Comparison of ENCODE assay signal across 14 mouse cellular contexts in genomic region chr11:117515718-117516421, GRCm38 (mm10). TPM values are rescaled to one million over a fixed set of nuclear protein-coding genes. Genes with fewer than 3 reads are reported as not detected.
DNase-seq lines count a peak whose midpoint lies in the region; ATAC-seq and TF ChIP-seq lines count a peak whose summit lies in the region.
"Had no signal": no experiment of that assay in that cellular context is flagged by ENCODE, and none has a peak within 500 bp of the region (broad histone marks: within the 10 kb centered on the region; RNA-seq: fewer than 3 reads in every experiment).

No protein-coding gene starts in this region.

- H3K4me2 ChIP-seq in neural tube, embryonic 13.5 days, result no peak overlapping the region
- no peak overlapping the region for H3K4me2 ChIP-seq in forebrain, postnatal 0 days (ENCODE audit: low read depth)

- H3K9me3 ChIP-seq in neural tube, embryonic 13.5 days, result 0 out of 2 replicates have a peak, but pooled peaks cover 3% of the 10 kb centered on the region
- no peaks in the 10 kb centered on the region for H3K9me3 ChIP-seq in forebrain, postnatal 0 days (ENCODE audit: low read length)

- DNase-seq in frontal cortex, postnatal 14 days (ENCODE audit: low spot score in 2 of 2), result no peak
- DNase-seq in neural tube, embryonic 10.5 days (ENCODE audit: extremely low spot score, low spot score), result no peak
- DNase-seq in forebrain, postnatal 0 days, result peak; percentile 38
- no peak for DNase-seq in lung, postnatal 10 days
- DNase-seq in adrenal gland, postnatal 4 days (ENCODE audit: low spot score in 2 of 2), result no peak
- DNase-seq: right cerebral cortex, postnatal 14 days had no signal

- peaks cover 19% of the 10 kb centered on the region; the same call in 1 of the 2 replicates for H3K27me3 ChIP-seq in neural tube, embryonic 13.5 days
- H3K27me3 ChIP-seq in forebrain, postnatal 0 days (ENCODE audit: insufficient read depth, low read length), result no peaks in the 10 kb centered on the region

- peak; percentile 69; the same call in 1 of the 2 replicates for ATAC-seq in frontal cortex, adult (ENCODE audit: low TSS enrichment)
- peak; percentile 81 for ATAC-seq in neural tube, embryonic 13.5 days (ENCODE audit: low read depth)
- ATAC-seq in forebrain, postnatal 0 days, result peak; percentile 64
- no peak for ATAC-seq in megakaryocyte-erythroid progenitor cell, adult 5-6 weeks (replicated peaks; ENCODE audit: low FRiP score, low TSS enrichment, poor library complexity, severe bottlenecking)

- TF ChIP-seq CTCF in forebrain, postnatal 0 days (IDR thresholded peaks at IDR 0.05; ENCODE audit: low read depth), result no peak

- no peak overlapping the region for H3K27ac ChIP-seq in neural tube, embryonic 13.5 days (replicated peaks)
- H3K27ac ChIP-seq in forebrain, postnatal 0 days (ENCODE audit: low read depth, low read length), result no peak overlapping the region
- H3K27ac ChIP-seq: kidney, postnatal 0 days had no signal

- H3K4me1 ChIP-seq in neural tube, embryonic 13.5 days (replicated peaks), result peaks cover 8% of the 10 kb centered on the region
- no peaks in the 10 kb centered on the region for H3K4me1 ChIP-seq in forebrain, postnatal 0 days (ENCODE audit: insufficient read depth)

- 54% methylated on average over 10 of the region's 10 CpGs for WGBS in neural tube, embryonic 13.5 days
- 29% methylated on average over 10 of the region's 10 CpGs for WGBS in forebrain, postnatal 0 days

- H3K4me3 ChIP-seq in neural tube, embryonic 13.5 days, result no peak overlapping the region
- no peak overlapping the region for H3K4me3 ChIP-seq in forebrain, postnatal 0 days (ENCODE audit: low read depth, low read length)

- H3K9ac ChIP-seq in neural tube, embryonic 13.5 days, result no peak overlapping the region
- H3K9ac ChIP-seq in forebrain, postnatal 0 days, result no peak overlapping the region

- H3K36me3 ChIP-seq in neural tube, embryonic 13.5 days, result no peaks in the 10 kb centered on the region
- no peaks in the 10 kb centered on the region for H3K36me3 ChIP-seq in forebrain, postnatal 0 days (ENCODE audit: insufficient read depth)

RNA-seq across cellular contexts. Expression of gene Gm11733, which starts 31.7 kb away (rescaled TPM):
- not detected in 2 replicates for polyA plus RNA-seq in neural tube, embryonic 13.5 days (2015; fragmentation: Nextera tagmentation; extraction: Ambion mirVana)
- 0.14 and 0.23 TPM in 2 replicates for total RNA-seq in forebrain, postnatal 0 days (2014; rRNA removed)
- 0.08 and 0.18 TPM in 2 replicates for polyA plus RNA-seq in forebrain, postnatal 0 days (2015; fragmentation: Nextera tagmentation; extraction: Ambion mirVana)
- total RNA-seq in adrenal gland, postnatal 4 days (2021), result not detected
- not detected in 2 replicates for total RNA-seq in megakaryocyte-erythroid progenitor cell, adult 5-6 weeks (2014; fragmentation: Nextera tagmentation)
- total RNA-seq in megakaryocyte-erythroid progenitor cell, adult 5-6 weeks (2017), result not detected in 2 replicates
- total RNA-seq: left cerebral cortex, postnatal 25 days had no signal
- polyA plus RNA-seq: heart, embryonic 16.5 days; kidney, postnatal 0 days; lung, embryonic 16.5 days; testis, adult 2 months had no signal
